Mouse (Mus musculus) lung, postnatal 36 days (tissue): Measurements from ENCODE around the gene Cbs.

Experiments
- DNase-seq: peaks from one replicate; pipeline ENCODE4 v3.0.0; 2022; ENCODE audit warnings: mixed read lengths

The Cbs gene

GRCm38 (mm10) chr17:31636942-31637811 is at the start of gene Cbs:
Gene Cbs (minus strand): TSS chr17:31637238.
- DNase-seq = peak; percentile 87

GRCm38 (mm10) chr17:31686225-31686564 is 49.2 kb upstream of the Cbs start:
- no peak for DNase-seq

- DNase-seq = peak; percentile 93
Observed at GRCm38 (mm10) chr17:31685514-31686224, 48.6 kb upstream of the Cbs start.

- no peak for DNase-seq
Observed at GRCm38 (mm10) chr17:31680450-31680849, 43.4 kb upstream of the Cbs start.

- DNase-seq = no peak
Observed at GRCm38 (mm10) chr17:31677507-31677906, 40.5 kb upstream of the Cbs start, which contains the start of gene Cryaa. Gene Cryaa (plus strand): TSS chr17:31677807.

- DNase-seq = no peak
Observed at GRCm38 (mm10) chr17:31674426-31674825, 37.4 kb upstream of the Cbs start.

- no peak for DNase-seq
Observed at GRCm38 (mm10) chr17:31672279-31672678, 35.2 kb upstream of the Cbs start.

GRCm38 (mm10) chr17:31671698-31672097 is 34.7 kb upstream of the Cbs start:
- no peak for DNase-seq

GRCm38 (mm10) chr17:31670163-31670562 is 33.1 kb upstream of the Cbs start:
- no peak for DNase-seq

GRCm38 (mm10) chr17:31668306-31668705 is 31.3 kb upstream of the Cbs start:
- DNase-seq = no peak

GRCm38 (mm10) chr17:31664760-31665159 is 27.7 kb upstream of the Cbs start:
- peak; percentile 93 for DNase-seq

- no peak for DNase-seq
Observed at GRCm38 (mm10) chr17:31662855-31663254, 25.8 kb upstream of the Cbs start.

GRCm38 (mm10) chr17:31660661-31661250 is 23.7 kb upstream of the Cbs start:
- no peak for DNase-seq

GRCm38 (mm10) chr17:31658468-31659185 is 21.6 kb upstream of the Cbs start, which contains the start of gene U2af1:
Gene U2af1 (minus strand): TSS chr17:31658892.
- DNase-seq = peak; percentile 98

- peak; percentile 18 for DNase-seq
Observed at GRCm38 (mm10) chr17:31658136-31658467, 21.1 kb upstream of the Cbs start.

GRCm38 (mm10) chr17:31657141-31657983 is 20.3 kb upstream of the Cbs start:
- no peak for DNase-seq

GRCm38 (mm10) chr17:31656682-31657081 is 19.6 kb upstream of the Cbs start:
- no peak for DNase-seq

GRCm38 (mm10) chr17:31655366-31655765 is 18.3 kb upstream of the Cbs start:
- DNase-seq = no peak

GRCm38 (mm10) chr17:31653277-31653676 is 16.2 kb upstream of the Cbs start:
- no peak for DNase-seq

GRCm38 (mm10) chr17:31652152-31652551 is 15.1 kb upstream of the Cbs start:
- no peak for DNase-seq

GRCm38 (mm10) chr17:31646199-31647002 is 9.4 kb upstream of the Cbs start:
- no peak for DNase-seq
